Mouse (Mus musculus): ENCODE data around the gene Aurkb. TPM values are rescaled to one million over a fixed set of nuclear protein-coding genes. Genes with fewer than 3 reads are reported as not detected.

The Aurkb gene
- polyA plus RNA-seq, 1 experiment: 44.0 TPM

- Histone ChIP-seq H3K4me1 (ENCODE audit: control insufficient read depth, insufficient read depth, low read length) (no peaks in the 10 kb centered on the region), H3K27ac (ENCODE audit: insufficient read depth, low read length) (peak overlapping the region; percentile 66), H3K4me3 (ENCODE audit: insufficient read depth, low read length) (peak overlapping the region; percentile 89)
- TF ChIP-seq CTCF (IDR thresholded peaks at IDR 0.05; ENCODE audit: borderline replicate concordance, insufficient read depth, low read length) (no peak), POLR2A (IDR thresholded peaks at IDR 0.05; ENCODE audit: low read depth, low read length) (peak; percentile 96)
Measured at GRCm38 (mm10) chr11:69012071-69012601, 33.3 kb upstream of the Aurkb start.

GRCm38 (mm10) chr11:69015644-69016441 lies 29.6 kb upstream of the Aurkb start, which contains the start of gene Ctc1:
TSS of gene Ctc1 (plus strand) at chr11:69015911.
- no peaks in the 10 kb centered on the region for H3K4me1 ChIP-seq (ENCODE audit: control insufficient read depth, insufficient read depth, low read length)
- H3K27ac ChIP-seq (ENCODE audit: insufficient read depth, low read length): peak within 1 kb of the TSS; percentile 90
- peak within 1 kb of the TSS; percentile 48 for H3K4me3 ChIP-seq (ENCODE audit: insufficient read depth, low read length)
- TF ChIP-seq POLR2A (IDR thresholded peaks at IDR 0.05; ENCODE audit: low read depth, low read length): peak; percentile 84
- TF ChIP-seq CTCF (IDR thresholded peaks at IDR 0.05; ENCODE audit: borderline replicate concordance, insufficient read depth, low read length): peak; percentile 23; the same call in 1 of the 2 replicates

GRCm38 (mm10) chr11:69016755-69017154 lies 28.7 kb upstream of the Aurkb start:
- peak overlapping the region; percentile 90 for H3K27ac ChIP-seq (ENCODE audit: insufficient read depth, low read length)
- TF ChIP-seq POLR2A (IDR thresholded peaks at IDR 0.05; ENCODE audit: low read depth, low read length): no peak; the same call in 1 of the 2 replicates
- no peak for TF ChIP-seq CTCF (IDR thresholded peaks at IDR 0.05; ENCODE audit: borderline replicate concordance, insufficient read depth, low read length)
- H3K4me3 ChIP-seq (ENCODE audit: insufficient read depth, low read length): peak overlapping the region; percentile 48

GRCm38 (mm10) chr11:69020691-69021090 lies 24.8 kb upstream of the Aurkb start:
- no peak for TF ChIP-seq CTCF (IDR thresholded peaks at IDR 0.05; ENCODE audit: borderline replicate concordance, insufficient read depth, low read length)
- TF ChIP-seq POLR2A (IDR thresholded peaks at IDR 0.05; ENCODE audit: low read depth, low read length): no peak

More at GRCm38 (mm10) chr11:69016755-69017154, 28.7 kb upstream of the Aurkb start:
- H3K4me1 ChIP-seq (ENCODE audit: control insufficient read depth, insufficient read depth, low read length): no peaks in the 10 kb centered on the region

GRCm38 (mm10) chr11:69026562-69026961 lies 18.9 kb upstream of the Aurkb start:
- no peak for TF ChIP-seq CTCF (IDR thresholded peaks at IDR 0.05; ENCODE audit: borderline replicate concordance, insufficient read depth, low read length)
- TF ChIP-seq POLR2A (IDR thresholded peaks at IDR 0.05; ENCODE audit: low read depth, low read length): no peak
- Histone ChIP-seq H3K4me3 (ENCODE audit: insufficient read depth, low read length) (no peak overlapping the region), H3K27ac (ENCODE audit: insufficient read depth, low read length) (no peak overlapping the region), H3K4me1 (ENCODE audit: control insufficient read depth, insufficient read depth, low read length) (no peaks in the 10 kb centered on the region)

More at GRCm38 (mm10) chr11:69020691-69021090, 24.8 kb upstream of the Aurkb start:
- Histone ChIP-seq H3K27ac (ENCODE audit: insufficient read depth, low read length) (no peak overlapping the region), H3K4me1 (ENCODE audit: control insufficient read depth, insufficient read depth, low read length) (no peaks in the 10 kb centered on the region), H3K4me3 (ENCODE audit: insufficient read depth, low read length) (no peak overlapping the region)

- Histone ChIP-seq H3K4me1 (ENCODE audit: control insufficient read depth, insufficient read depth, low read length) (no peaks in the 10 kb centered on the region), H3K27ac (ENCODE audit: insufficient read depth, low read length) (no peak overlapping the region), H3K4me3 (ENCODE audit: insufficient read depth, low read length) (no peak overlapping the region)
- TF ChIP-seq POLR2A (IDR thresholded peaks at IDR 0.05; ENCODE audit: low read depth, low read length) (no peak), CTCF (IDR thresholded peaks at IDR 0.05; ENCODE audit: borderline replicate concordance, insufficient read depth, low read length) (no peak)
Measured at GRCm38 (mm10) chr11:69028805-69029204, 16.6 kb upstream of the Aurkb start.

- no peak overlapping the region for H3K27ac ChIP-seq (ENCODE audit: insufficient read depth, low read length)
- peaks cover 4% of the 10 kb centered on the region for H3K4me1 ChIP-seq (ENCODE audit: control insufficient read depth, insufficient read depth, low read length)
- no peak overlapping the region for H3K4me3 ChIP-seq (ENCODE audit: insufficient read depth, low read length)
- TF ChIP-seq POLR2A (IDR thresholded peaks at IDR 0.05; ENCODE audit: low read depth, low read length) (no peak), CTCF (IDR thresholded peaks at IDR 0.05; ENCODE audit: borderline replicate concordance, insufficient read depth, low read length) (no peak)
Measured at GRCm38 (mm10) chr11:69033552-69033951, 11.9 kb upstream of the Aurkb start.

- Histone ChIP-seq H3K4me3 (ENCODE audit: insufficient read depth, low read length) (no peak overlapping the region), H3K27ac (ENCODE audit: insufficient read depth, low read length) (no peak overlapping the region)
- TF ChIP-seq CTCF (IDR thresholded peaks at IDR 0.05; ENCODE audit: borderline replicate concordance, insufficient read depth, low read length) (no peak), POLR2A (IDR thresholded peaks at IDR 0.05; ENCODE audit: low read depth, low read length) (no peak)
Measured at GRCm38 (mm10) chr11:69034585-69034984, 10.9 kb upstream of the Aurkb start.

GRCm38 (mm10) chr11:69035411-69035810 lies 10.0 kb upstream of the Aurkb start:
- peaks cover 10% of the 10 kb centered on the region for H3K4me1 ChIP-seq (ENCODE audit: control insufficient read depth, insufficient read depth, low read length)
- no peak overlapping the region for H3K4me3 ChIP-seq (ENCODE audit: insufficient read depth, low read length)
- TF ChIP-seq POLR2A (IDR thresholded peaks at IDR 0.05; ENCODE audit: low read depth, low read length): no peak
- TF ChIP-seq CTCF (IDR thresholded peaks at IDR 0.05; ENCODE audit: borderline replicate concordance, insufficient read depth, low read length): no peak
- no peak overlapping the region for H3K27ac ChIP-seq (ENCODE audit: insufficient read depth, low read length)

More at GRCm38 (mm10) chr11:69034585-69034984, 10.9 kb upstream of the Aurkb start:
- H3K4me1 ChIP-seq (ENCODE audit: control insufficient read depth, insufficient read depth, low read length): peaks cover 10% of the 10 kb centered on the region

GRCm38 (mm10) chr11:69035849-69036248 lies 9.6 kb upstream of the Aurkb start:
- Histone ChIP-seq H3K4me1 (ENCODE audit: control insufficient read depth, insufficient read depth, low read length) (peaks cover 10% of the 10 kb centered on the region), H3K4me3 (ENCODE audit: insufficient read depth, low read length) (no peak overlapping the region), H3K27ac (ENCODE audit: insufficient read depth, low read length) (no peak overlapping the region)
- TF ChIP-seq CTCF (IDR thresholded peaks at IDR 0.05; ENCODE audit: borderline replicate concordance, insufficient read depth, low read length) (peak; percentile 75; the same call in 1 of the 2 replicates), POLR2A (IDR thresholded peaks at IDR 0.05; ENCODE audit: low read depth, low read length) (no peak)

All from embryonic fibroblast, embryonic 13.5 days (primary cell).